Mouse (Mus musculus) hindbrain, embryonic 16.5 days (tissue): ENCODE results near the gene Trmt61a. TPM values are rescaled to one million over a fixed set of nuclear protein-coding genes. Genes with fewer than 3 reads are reported as not detected.
A peak's percentile ranks its signal among the peaks of the same experiment; 100 is the strongest.

ENCODE experiments used
- ATAC-seq: fragments of 200-750 bp; cut with Nextera tagmentation; 2 replicates; pipeline ENCODE4 v1.8.0; 2017; ENCODE audit warnings: moderate TSS enrichment, moderate library complexity
- H3K27ac ChIP-seq: fragments of 300-500 bp; sonication (generic); 2 replicates; pipeline ENCODE4 v1.5.1; 2014; ENCODE audit warnings: low read depth, mild to moderate bottlenecking, control low read depth, low read length, moderate library complexity
- H3K27me3 ChIP-seq: fragments of 300-500 bp; sonication (generic); replicated peaks from 2 replicates; pipeline ENCODE4 v1.6.1; 2014; ENCODE audit warnings: low read length; ENCODE audit not compliant: control insufficient read depth, insufficient read depth
- H3K36me3 ChIP-seq: fragments of 300-500 bp; sonication (generic); 2 replicates; pipeline ENCODE4 v1.6.1; 2014; ENCODE audit warnings: mild to moderate bottlenecking, low read length, moderate library complexity, mixed read lengths; ENCODE audit not compliant: control insufficient read depth, insufficient read depth
- H3K4me1 ChIP-seq: fragments of 300-500 bp; sonication (generic); 2 replicates; pipeline ENCODE4 v1.6.1; 2014; ENCODE audit warnings: low read depth, low read length; ENCODE audit not compliant: control insufficient read depth, insufficient read depth
- H3K4me2 ChIP-seq: fragments of 300-500 bp; sonication (generic); 2 replicates; pipeline ENCODE4 v1.6.1; 2014; ENCODE audit warnings: mild to moderate bottlenecking, low read length, control low read depth, moderate library complexity
- H3K4me3 ChIP-seq: fragments of 300-500 bp; sonication (generic); 2 replicates; pipeline ENCODE4 v1.5.1; 2014; ENCODE audit warnings: mild to moderate bottlenecking, low read length, control low read depth, moderate library complexity
- H3K9ac ChIP-seq: fragments of 300-500 bp; sonication (generic); 2 replicates; pipeline ENCODE4 v1.6.1; 2014; ENCODE audit warnings: low read depth, mild to moderate bottlenecking, control low read depth, low read length, moderate library complexity
- H3K9me3 ChIP-seq: fragments of 300-500 bp; sonication (generic); 2 replicates; pipeline ENCODE4 v1.6.1; 2014; ENCODE audit warnings: mild to moderate bottlenecking, low read length, moderate library complexity; ENCODE audit not compliant: control insufficient read depth
- WGBS: fragments of 180-500 bp; shearing (Covaris S2); extraction: QIAGEN DNeasy Blood & Tissue Kit; methylation state at CpG from one replicate; pipeline ENCODE4 v1.1.7; 2014; 5-methylcytosine and 5-hydroxymethylcytosine counted together
- polyA plus RNA-seq: library from polyadenylated mRNA; unstranded; fragments of >200 nt; fragmentation: Nextera tagmentation; extraction: Ambion mirVana; gene quantifications from 2 replicates; pipeline ENCODE4 v1.2.1, GENCODE M21; 2015

Trmt61a gene
- polyA plus RNA-seq, 1 experiment from 2014 or later: 8.8 TPM

DNA sequence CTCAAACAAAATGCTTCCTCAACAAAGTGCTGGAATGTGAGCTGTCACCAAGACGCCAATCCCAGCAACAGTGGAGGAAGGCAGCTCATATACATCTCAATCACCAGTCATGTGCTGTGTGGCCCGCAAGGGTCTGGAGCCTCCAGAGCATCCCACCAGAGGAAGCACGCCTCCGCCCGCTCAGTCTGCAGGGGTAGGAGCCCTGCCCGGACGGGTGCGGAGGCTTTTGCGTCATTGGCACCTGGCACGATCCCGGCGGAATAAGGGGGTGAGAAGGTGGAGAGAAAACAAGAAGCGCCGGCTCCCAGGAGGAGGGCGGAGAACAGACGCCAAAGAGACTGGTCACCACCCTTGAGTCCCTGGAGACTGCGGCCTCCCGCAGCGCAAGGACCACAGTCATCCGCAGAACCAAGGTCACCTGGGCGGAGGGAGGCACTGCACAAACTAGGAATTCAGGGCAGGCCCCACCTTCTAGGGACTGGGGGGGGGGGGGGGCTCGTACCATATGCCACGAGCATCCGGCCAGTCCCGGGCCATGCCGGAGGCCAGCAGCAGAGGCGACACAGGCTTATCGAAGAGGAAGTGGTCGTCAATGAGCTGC is 7.4 kb upstream of the Trmt61a start:
- peak overlapping the region; percentile 92 for H3K4me2 ChIP-seq
- H3K4me3 ChIP-seq: peak overlapping the region; percentile 91
- peaks cover 29% of the 10 kb centered on the region for H3K4me1 ChIP-seq
- H3K9me3 ChIP-seq: no peaks in the 10 kb centered on the region
- peak; percentile 3; the same call in 1 of the 2 replicates for ATAC-seq
- H3K36me3 ChIP-seq: no peaks in the 10 kb centered on the region
- 3% methylated on average over 23 of the region's 29 CpGs for WGBS
- H3K27me3 ChIP-seq: no peaks in the 10 kb centered on the region; the same call in 1 of the 2 replicates
- H3K27ac ChIP-seq: peak overlapping the region; percentile 95
- peak overlapping the region; percentile 98 for H3K9ac ChIP-seq

DNA sequence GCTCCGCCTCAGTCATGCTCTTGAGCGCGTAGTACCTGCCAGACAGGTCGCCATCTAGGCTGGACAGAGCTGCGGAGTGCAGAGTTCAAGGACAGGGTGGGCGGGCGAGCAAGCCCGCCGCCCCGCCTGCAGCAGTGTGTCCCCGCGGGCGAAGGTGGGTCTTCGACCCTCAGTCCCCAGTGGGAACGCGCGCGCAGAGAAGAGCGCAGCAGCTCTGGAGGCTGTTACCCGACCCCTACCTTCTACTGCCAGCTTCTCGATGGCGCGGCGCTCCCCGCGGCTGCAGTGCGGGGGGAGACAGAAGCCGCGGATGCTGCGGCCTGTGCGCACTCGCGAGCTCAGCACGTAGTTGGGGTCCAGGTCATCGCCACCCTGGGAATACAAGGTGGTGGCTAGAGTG is 6.9 kb upstream of the Trmt61a start:
- ATAC-seq: no peak; the same call in 1 of the 2 replicates
- Histone ChIP-seq H3K9me3 (no peaks in the 10 kb centered on the region), H3K4me2 (peak overlapping the region; percentile 92), H3K4me3 (peak overlapping the region; percentile 91), H3K27ac (peak overlapping the region; percentile 95), H3K27me3 (peaks cover 2% of the 10 kb centered on the region; the same call in 1 of the 2 replicates), H3K4me1 (peaks cover 29% of the 10 kb centered on the region), H3K9ac (peak overlapping the region; percentile 98), H3K36me3 (no peaks in the 10 kb centered on the region)
- WGBS: under 1% methylated on average over 35 of the region's 35 CpGs

DNA sequence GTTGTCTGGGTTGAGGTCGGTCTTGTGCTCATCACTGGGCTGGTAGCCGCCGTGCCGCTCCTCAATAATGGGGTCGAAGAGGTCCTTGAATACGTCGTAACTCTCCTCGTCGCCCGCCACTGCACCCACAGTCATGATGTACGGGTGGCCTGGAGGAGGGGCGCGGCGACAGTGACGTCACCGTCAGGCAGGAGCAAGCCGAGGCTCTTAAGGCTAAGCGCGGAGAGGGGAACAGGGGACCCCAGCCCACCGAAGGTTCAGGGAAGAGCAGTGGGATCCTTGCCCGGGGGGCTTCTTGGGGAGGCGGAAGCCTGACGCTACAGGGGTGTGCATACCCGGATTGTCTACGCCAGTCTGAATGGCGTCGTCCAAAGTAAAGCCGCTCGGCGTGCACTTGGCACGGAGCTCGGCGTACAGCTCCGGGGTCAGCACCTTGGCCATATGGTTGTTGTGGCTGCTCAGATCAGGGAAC is 6.4 kb upstream of the Trmt61a start:
- under 1% methylated on average over 34 of the region's 34 CpGs for WGBS
- Histone ChIP-seq H3K4me3 (peak overlapping the region; percentile 91), H3K9me3 (no peaks in the 10 kb centered on the region), H3K27ac (peak overlapping the region; percentile 95), H3K9ac (peak overlapping the region; percentile 98), H3K27me3 (peaks cover 2% of the 10 kb centered on the region; the same call in 1 of the 2 replicates), H3K4me1 (peaks cover 29% of the 10 kb centered on the region), H3K36me3 (no peaks in the 10 kb centered on the region), H3K4me2 (peak overlapping the region; percentile 92)
- ATAC-seq: peak; percentile 59

DNA sequence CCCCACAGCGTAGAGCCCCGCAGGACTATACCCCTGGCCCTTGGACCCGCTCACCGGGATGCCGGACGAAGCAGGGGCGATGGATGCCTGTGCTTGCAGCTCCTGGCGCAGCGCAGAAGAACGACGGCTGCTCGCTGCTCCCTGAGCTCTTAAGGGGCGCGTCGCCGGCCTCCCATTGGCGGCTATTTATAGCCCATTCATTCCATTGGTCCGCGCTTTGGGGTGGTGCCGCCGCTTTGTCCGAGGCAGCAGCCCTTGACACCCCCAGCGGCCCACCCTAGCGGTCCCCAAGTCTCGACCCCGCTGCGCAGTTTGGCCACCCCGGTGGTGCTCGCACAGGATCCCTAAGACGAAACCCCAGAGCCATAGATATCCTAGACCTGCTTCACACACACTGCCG is 5.7 kb upstream of the Trmt61a start, which contains the start of gene Ckb:
Gene Ckb, minus strand, starts transcription at position 163 of the 400 bp plus-strand sequence.
- Histone ChIP-seq H3K4me1 (peaks cover 31% of the 10 kb centered on the region), H3K9me3 (no peaks in the 10 kb centered on the region), H3K27me3 (peaks cover 2% of the 10 kb centered on the region; the same call in 1 of the 2 replicates), H3K36me3 (no peaks in the 10 kb centered on the region), H3K4me3 (peak within 1 kb of the TSS; percentile 91), H3K4me2 (peak within 1 kb of the TSS; percentile 92), H3K27ac (peak within 1 kb of the TSS; percentile 95), H3K9ac (peak within 1 kb of the TSS; percentile 98)
- WGBS: under 1% methylated on average over 30 of the region's 31 CpGs
- ATAC-seq: peak; percentile 89

DNA sequence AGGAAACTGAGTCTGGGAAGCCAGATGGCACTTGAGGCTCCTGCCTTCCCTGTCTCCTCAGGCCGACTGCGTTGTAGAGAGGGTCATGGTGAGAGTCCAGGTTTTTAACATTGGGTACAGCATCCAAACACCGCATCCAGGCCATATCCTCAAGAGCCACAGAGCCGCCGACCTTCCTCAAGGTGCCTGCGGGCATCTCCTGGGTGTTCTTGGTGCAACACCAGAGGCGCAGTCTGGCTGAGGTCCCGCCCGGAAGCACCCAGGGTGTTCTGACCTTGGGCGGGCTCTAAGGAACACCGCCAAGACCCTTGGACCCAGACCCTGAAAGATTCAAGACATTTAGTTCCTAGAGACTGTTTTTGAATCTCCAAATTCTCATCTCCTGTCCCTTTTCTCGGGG is 5.3 kb upstream of the Trmt61a start:
- peaks cover 2% of the 10 kb centered on the region; the same call in 1 of the 2 replicates for H3K27me3 ChIP-seq
- H3K4me3 ChIP-seq: peak overlapping the region; percentile 91
- H3K27ac ChIP-seq: peak overlapping the region; percentile 95
- no peak; the same call in 1 of the 2 replicates for ATAC-seq
- H3K9ac ChIP-seq: peak overlapping the region; percentile 98
- peak overlapping the region; percentile 92 for H3K4me2 ChIP-seq
- H3K4me1 ChIP-seq: peaks cover 35% of the 10 kb centered on the region
- H3K36me3 ChIP-seq: no peaks in the 10 kb centered on the region
- no peaks in the 10 kb centered on the region for H3K9me3 ChIP-seq
- WGBS: 8% methylated on average over 12 of the region's 12 CpGs

DNA sequence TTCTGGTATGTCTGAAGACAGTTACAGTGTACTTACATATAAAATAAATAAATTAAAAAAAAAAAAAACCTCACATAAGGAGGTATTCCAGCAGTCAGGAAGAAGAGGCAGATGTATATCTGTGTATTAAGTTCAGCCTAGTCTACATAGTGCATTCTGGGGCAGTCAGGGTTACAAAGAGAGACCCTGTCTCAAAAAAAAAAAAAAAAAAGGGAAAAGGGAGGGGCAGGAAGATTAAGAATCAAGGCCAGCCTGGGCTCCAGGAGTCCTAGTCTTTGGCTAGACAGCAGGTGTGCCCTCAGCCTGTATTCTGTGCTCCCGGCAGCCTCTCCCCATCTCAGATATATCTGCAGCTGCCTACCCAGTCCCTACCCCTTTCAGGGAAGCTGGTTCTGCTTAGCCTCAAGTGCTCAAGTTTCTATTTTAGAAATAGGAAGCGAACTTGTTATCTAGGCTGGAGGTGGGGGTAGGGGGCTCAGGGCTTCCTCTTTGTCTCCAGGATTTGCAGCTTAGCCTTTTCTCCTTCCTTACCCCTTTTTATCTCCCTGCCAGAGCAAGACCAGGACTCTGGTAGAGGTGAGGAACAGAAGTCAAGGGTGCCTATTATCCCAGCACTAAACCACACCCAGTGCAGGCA is 2.9 kb upstream of the Trmt61a start:
- no peaks in the 10 kb centered on the region for H3K9me3 ChIP-seq
- 67% methylated on average over 2 of the region's 2 CpGs for WGBS
- H3K4me2 ChIP-seq: no peak overlapping the region
- H3K36me3 ChIP-seq: no peaks in the 10 kb centered on the region
- H3K27ac ChIP-seq: no peak overlapping the region
- H3K4me1 ChIP-seq: peaks cover 27% of the 10 kb centered on the region
- H3K4me3 ChIP-seq: no peak overlapping the region
- ATAC-seq: no peak
- peaks cover 2% of the 10 kb centered on the region; the same call in 1 of the 2 replicates for H3K27me3 ChIP-seq
- H3K9ac ChIP-seq: no peak overlapping the region

DNA sequence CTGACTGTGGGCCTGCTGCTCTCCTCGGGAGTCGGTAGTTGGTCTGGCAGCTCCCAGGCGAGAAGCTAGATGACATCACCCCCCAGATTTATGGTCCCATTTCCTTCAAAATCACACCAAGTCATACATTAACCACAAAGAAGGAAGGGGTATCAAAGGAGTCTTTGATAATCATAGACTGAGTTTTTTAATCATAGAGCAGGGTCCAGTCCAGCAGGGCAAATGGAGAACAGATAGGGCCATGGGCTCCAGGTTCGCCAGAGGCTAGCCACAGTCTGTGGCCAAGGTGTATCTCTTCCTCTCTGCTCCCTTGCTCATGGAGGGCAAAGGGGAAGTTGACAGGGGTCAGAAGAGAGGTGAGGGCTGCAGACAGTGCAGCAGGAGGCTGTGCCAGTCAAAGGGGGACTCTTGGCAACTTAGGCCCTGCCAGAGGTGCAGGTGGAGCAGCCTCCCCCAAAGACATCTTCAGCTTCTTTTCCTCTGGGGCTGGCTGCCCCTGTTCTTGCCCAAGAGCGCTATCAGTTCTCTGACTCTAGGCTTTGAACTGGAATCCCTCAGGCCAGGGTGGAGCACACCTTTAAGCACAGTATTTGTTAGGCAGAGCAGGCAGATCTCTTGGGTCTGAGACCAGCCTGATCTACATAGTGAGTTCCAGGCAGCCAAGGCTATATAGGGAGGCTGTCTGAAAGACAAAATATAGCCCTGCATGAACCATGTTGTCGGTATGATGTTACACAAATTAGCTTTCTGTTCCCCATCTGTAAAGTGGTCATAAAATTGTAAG is 1.9 kb upstream of the Trmt61a start:
- Histone ChIP-seq H3K27me3 (peaks cover 2% of the 10 kb centered on the region; the same call in 1 of the 2 replicates), H3K27ac (no peak overlapping the region), H3K9ac (no peak overlapping the region), H3K4me3 (no peak overlapping the region), H3K4me1 (peaks cover 25% of the 10 kb centered on the region), H3K36me3 (no peaks in the 10 kb centered on the region), H3K9me3 (no peaks in the 10 kb centered on the region), H3K4me2 (no peak overlapping the region)
- no peak for ATAC-seq
- WGBS: 88% methylated on average over 6 of the region's 6 CpGs

DNA sequence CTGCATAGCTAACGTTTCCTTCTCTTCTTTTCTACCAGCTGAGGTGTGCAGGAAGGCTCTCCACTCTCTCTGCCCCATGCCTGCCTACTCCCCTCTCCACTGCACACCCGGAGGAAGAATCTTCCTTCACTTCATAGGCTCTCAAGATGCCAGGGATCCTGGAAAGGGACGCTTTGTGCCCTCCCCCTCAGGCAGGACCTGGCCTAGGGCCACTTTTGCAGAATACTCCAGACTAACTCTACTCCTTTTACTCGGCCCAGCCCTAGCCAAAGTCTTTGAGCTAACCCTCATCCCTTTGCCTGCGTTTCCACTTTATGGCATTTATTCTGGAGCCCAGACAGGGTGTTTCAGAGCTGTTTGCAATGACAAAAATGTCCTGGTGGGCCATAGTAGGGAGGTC is 484 bp upstream of the Trmt61a start:
- H3K9ac ChIP-seq: peak overlapping the region; percentile 80
- peak; percentile 45 for ATAC-seq
- H3K36me3 ChIP-seq: no peaks in the 10 kb centered on the region
- no peaks in the 10 kb centered on the region for H3K9me3 ChIP-seq
- H3K4me2 ChIP-seq: peak overlapping the region; percentile 97
- H3K27ac ChIP-seq: peak overlapping the region; percentile 92
- peak overlapping the region; percentile 60 for H3K4me3 ChIP-seq
- peaks cover 25% of the 10 kb centered on the region for H3K4me1 ChIP-seq
- H3K27me3 ChIP-seq: peaks cover 2% of the 10 kb centered on the region; the same call in 1 of the 2 replicates
- 13% methylated on average over 5 of the region's 5 CpGs for WGBS

DNA sequence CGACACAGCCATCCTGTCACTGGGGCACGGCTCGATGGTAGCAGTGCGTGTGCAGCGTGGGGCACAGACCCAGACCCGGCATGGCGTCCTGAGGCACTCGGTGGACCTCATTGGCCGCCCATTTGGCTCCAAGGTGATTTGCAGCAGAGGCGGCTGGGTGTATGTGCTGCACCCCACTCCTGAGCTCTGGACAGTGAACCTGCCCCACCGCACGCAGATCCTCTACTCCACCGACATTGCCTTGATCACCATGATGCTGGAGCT is 697 bp downstream of the Trmt61a start:
- Histone ChIP-seq H3K9ac (peak overlapping the region; percentile 80), H3K27ac (no peak overlapping the region), H3K27me3 (peaks cover 2% of the 10 kb centered on the region; the same call in 1 of the 2 replicates), H3K4me2 (peak overlapping the region; percentile 97), H3K4me3 (peak overlapping the region; percentile 60), H3K36me3 (no peaks in the 10 kb centered on the region), H3K4me1 (peaks cover 19% of the 10 kb centered on the region), H3K9me3 (no peaks in the 10 kb centered on the region)
- ATAC-seq: no peak
- 7% methylated on average over 13 of the region's 13 CpGs for WGBS
